Mouse (Mus musculus): ENCODE data around the gene Iqcf5. TPM values are rescaled to one million over a fixed set of nuclear protein-coding genes. Genes with fewer than 3 reads are reported as not detected.
"Not testable (repeated sequence)": the region's sequence is repeated elsewhere in the genome, so short reads cannot be mapped to it uniquely, and the experiment has no call there.

The Iqcf5 gene
- polyA plus RNA-seq, 1 experiment from 2014 or later: not detected

DNA sequence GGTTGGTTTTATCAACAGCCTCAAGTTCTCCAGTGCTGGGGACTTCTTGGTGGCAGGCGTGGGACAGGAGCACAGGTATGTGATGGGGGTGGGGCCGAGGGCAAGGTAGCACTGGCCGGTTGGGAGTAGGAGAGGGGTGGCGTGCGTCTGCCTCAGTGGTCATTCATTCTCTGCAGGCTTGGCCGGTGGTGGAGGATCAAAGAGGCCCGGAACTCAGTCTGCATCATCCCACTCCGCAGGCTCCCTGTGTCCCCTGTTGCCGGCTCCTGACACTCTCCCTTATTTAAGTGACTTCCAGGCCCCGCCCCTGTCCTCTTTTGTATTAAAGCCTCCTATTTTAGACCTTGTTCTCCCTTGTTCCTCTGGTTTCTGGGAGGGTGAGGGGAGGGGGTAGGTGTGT lies 29.3 kb upstream of the Iqcf5 start:
- H3K36me3 ChIP-seq (ENCODE audit: control insufficient read depth, insufficient read depth, low read length): 0 out of 2 replicates have a peak, but pooled peaks cover 2% of the 10 kb centered on the region
- no peak overlapping the region for H3K4me2 ChIP-seq (replicated peaks; ENCODE audit: low read depth, low read length)
- DNase-seq (ENCODE audit: low spot score) (no peak), ATAC-seq (ENCODE audit: low FRiP score) (no peak)
- H3K9ac ChIP-seq (ENCODE audit: low read depth, low read length): no peak overlapping the region
- H3K27me3 ChIP-seq (ENCODE audit: control insufficient read depth, insufficient read depth, low read length): no peaks in the 10 kb centered on the region
- H3K9me3 ChIP-seq (ENCODE audit: control insufficient read depth, low read length): no peaks in the 10 kb centered on the region
- WGBS: 87% methylated on average over 10 of the region's 10 CpGs
- no peaks in the 10 kb centered on the region for H3K4me1 ChIP-seq (replicated peaks; ENCODE audit: control insufficient read depth, insufficient read depth, low read length)
- H3K27ac ChIP-seq (ENCODE audit: low read depth, low read length): no peak overlapping the region
- H3K4me3 ChIP-seq (ENCODE audit: low read depth, low read length): no peak overlapping the region

DNA sequence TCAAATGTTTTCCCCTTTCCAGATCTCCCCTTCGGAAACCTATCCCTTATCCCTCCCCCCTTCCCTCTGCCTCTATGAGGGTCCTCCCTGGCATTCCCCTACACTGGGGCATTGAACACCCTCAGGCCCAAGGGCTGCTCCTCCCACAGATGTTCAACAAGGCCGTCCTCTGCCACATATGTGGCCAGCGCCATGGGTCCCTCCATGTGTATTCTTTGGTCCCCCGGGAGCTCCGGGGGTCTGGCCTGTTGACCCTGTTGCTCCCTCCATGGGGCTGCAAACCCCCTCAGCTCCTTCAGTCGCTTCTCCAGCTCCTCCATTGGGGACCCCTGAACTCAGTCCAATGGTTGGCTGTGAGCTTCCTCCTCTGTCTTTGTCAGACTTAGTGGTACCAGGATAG lies 26.8 kb upstream of the Iqcf5 start:
- not testable (repeated sequence) for DNase-seq (ENCODE audit: low spot score); H3K4me2 ChIP-seq (replicated peaks; ENCODE audit: low read depth, low read length); H3K4me1 ChIP-seq (replicated peaks; ENCODE audit: control insufficient read depth, insufficient read depth, low read length); H3K9me3 ChIP-seq (ENCODE audit: control insufficient read depth, low read length); H3K27me3 ChIP-seq (ENCODE audit: control insufficient read depth, insufficient read depth, low read length); H3K9ac ChIP-seq (ENCODE audit: low read depth, low read length); H3K27ac ChIP-seq (ENCODE audit: low read depth, low read length); H3K4me3 ChIP-seq (ENCODE audit: low read depth, low read length); ATAC-seq (ENCODE audit: low FRiP score); H3K36me3 ChIP-seq (ENCODE audit: control insufficient read depth, insufficient read depth, low read length)
- 89% methylated on average over 6 of the region's 6 CpGs for WGBS

DNA sequence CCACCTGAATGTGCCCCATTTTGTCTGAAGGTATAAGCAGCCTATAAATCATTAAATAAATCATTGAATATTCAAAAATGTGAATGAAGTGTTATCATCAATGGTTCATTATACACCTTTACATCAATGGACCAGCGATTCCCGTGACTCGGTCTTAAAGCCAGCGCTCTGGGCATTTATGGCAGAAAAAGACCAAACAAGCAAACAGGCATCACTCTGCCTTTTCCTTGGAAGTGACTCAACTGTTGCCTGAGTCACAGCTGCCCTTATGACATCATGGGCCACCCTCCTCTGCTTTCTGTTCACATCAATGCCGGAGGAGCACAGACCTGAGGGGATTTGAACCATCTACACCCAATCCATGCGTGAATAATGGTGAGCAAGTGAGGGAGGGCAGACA lies 14.7 kb upstream of the Iqcf5 start, which contains the start of gene Iqcf1:
Iqcf1 (plus strand) TSS at position 301 of the 400 bp plus-strand sequence.
- no peak within 1 kb of the TSS for H3K9ac ChIP-seq (ENCODE audit: low read depth, low read length)
- H3K4me3 ChIP-seq (ENCODE audit: low read depth, low read length): no peak within 1 kb of the TSS
- no peaks in the 10 kb centered on the region for H3K4me1 ChIP-seq (replicated peaks; ENCODE audit: control insufficient read depth, insufficient read depth, low read length)
- DNase-seq (ENCODE audit: low spot score) (no peak), ATAC-seq (ENCODE audit: low FRiP score) (no peak)
- no peaks in the 10 kb centered on the region for H3K27me3 ChIP-seq (ENCODE audit: control insufficient read depth, insufficient read depth, low read length)
- no peaks in the 10 kb centered on the region for H3K9me3 ChIP-seq (ENCODE audit: control insufficient read depth, low read length)
- no peak within 1 kb of the TSS for H3K27ac ChIP-seq (ENCODE audit: low read depth, low read length)
- no peaks in the 10 kb centered on the region for H3K36me3 ChIP-seq (ENCODE audit: control insufficient read depth, insufficient read depth, low read length)
- H3K4me2 ChIP-seq (replicated peaks; ENCODE audit: low read depth, low read length): no peak within 1 kb of the TSS
- 93% methylated on average over 6 of the region's 6 CpGs for WGBS

DNA sequence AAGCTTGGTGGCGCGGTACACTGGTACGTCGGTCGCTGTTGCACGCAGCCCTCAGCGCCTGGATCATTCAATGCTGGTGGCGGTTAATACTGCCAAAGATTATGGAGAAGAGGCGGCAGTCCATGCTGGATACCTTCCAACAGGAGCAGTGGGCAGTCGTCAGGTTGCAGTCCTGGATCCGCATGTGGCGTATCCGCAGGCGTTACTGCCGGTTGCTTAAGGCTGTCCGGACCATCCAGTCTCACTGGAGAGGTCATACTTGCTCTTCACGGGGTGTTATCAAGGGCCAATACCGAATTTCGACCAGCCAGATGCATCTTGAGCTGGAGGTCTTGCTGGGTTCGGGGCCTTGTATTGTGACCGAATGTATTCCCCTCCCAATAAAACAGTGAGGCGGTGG lies 12.5 kb upstream of the Iqcf5 start:
- Histone ChIP-seq H3K4me3 (ENCODE audit: low read depth, low read length) (no peak overlapping the region), H3K9ac (ENCODE audit: low read depth, low read length) (no peak overlapping the region), H3K27ac (ENCODE audit: low read depth, low read length) (no peak overlapping the region), H3K4me1 (replicated peaks; ENCODE audit: control insufficient read depth, insufficient read depth, low read length) (no peaks in the 10 kb centered on the region), H3K36me3 (ENCODE audit: control insufficient read depth, insufficient read depth, low read length) (no peaks in the 10 kb centered on the region), H3K4me2 (replicated peaks; ENCODE audit: low read depth, low read length) (no peak overlapping the region), H3K9me3 (ENCODE audit: control insufficient read depth, low read length) (no peaks in the 10 kb centered on the region), H3K27me3 (ENCODE audit: control insufficient read depth, insufficient read depth, low read length) (no peaks in the 10 kb centered on the region)
- 85% methylated on average over 22 of the region's 22 CpGs for WGBS
- no peak for ATAC-seq (ENCODE audit: low FRiP score)
- no peak for DNase-seq (ENCODE audit: low spot score)

DNA sequence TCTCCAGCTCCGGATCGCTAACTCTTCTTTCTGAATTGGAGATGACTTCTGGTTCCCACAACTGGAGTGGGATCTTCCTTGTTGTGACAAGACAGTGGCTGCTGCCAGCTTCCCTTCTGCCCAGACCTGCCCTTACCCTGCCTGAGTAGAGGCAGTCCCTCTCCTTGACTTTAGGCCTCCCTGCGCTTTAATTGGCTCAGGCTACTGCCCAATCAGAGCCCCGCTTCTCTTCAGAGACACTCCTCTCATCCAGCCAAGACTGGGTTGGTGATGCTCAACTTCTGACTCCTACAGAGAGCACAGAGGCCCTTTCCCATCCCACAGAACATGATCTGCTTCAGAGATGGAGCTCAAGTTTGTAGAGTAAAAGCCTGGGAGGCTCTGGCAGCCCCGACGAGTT lies 10.1 kb upstream of the Iqcf5 start:
- ATAC-seq (ENCODE audit: low FRiP score) (no peak), DNase-seq (ENCODE audit: low spot score) (no peak)
- Histone ChIP-seq H3K27ac (ENCODE audit: low read depth, low read length) (no peak overlapping the region), H3K4me3 (ENCODE audit: low read depth, low read length) (no peak overlapping the region), H3K36me3 (ENCODE audit: control insufficient read depth, insufficient read depth, low read length) (no peaks in the 10 kb centered on the region), H3K9me3 (ENCODE audit: control insufficient read depth, low read length) (no peaks in the 10 kb centered on the region), H3K4me2 (replicated peaks; ENCODE audit: low read depth, low read length) (no peak overlapping the region), H3K4me1 (replicated peaks; ENCODE audit: control insufficient read depth, insufficient read depth, low read length) (no peaks in the 10 kb centered on the region), H3K27me3 (ENCODE audit: control insufficient read depth, insufficient read depth, low read length) (no peaks in the 10 kb centered on the region), H3K9ac (ENCODE audit: low read depth, low read length) (no peak overlapping the region)
- 82% methylated on average over 6 of the region's 6 CpGs for WGBS

DNA sequence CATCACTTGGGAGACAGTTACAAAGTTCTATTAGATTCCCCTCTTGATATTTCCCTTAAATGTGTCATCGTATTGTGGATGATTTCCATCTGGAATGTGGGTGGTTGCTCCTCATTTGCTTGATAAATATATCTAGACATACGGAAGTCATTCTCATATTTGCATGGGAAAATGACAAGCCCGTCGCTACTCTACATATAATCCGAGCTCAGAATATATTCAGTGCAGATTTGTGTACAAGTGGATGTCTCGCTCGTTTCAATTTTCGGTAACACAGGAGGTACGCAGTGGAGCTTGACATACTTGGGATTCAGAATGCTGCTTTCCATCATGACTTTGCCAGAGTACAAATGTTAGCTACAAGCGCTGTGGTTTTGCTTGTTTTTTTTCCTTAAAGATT lies 5.0 kb upstream of the Iqcf5 start:
- no peaks in the 10 kb centered on the region for H3K9me3 ChIP-seq (ENCODE audit: control insufficient read depth, low read length)
- no peaks in the 10 kb centered on the region for H3K4me1 ChIP-seq (replicated peaks; ENCODE audit: control insufficient read depth, insufficient read depth, low read length)
- WGBS: 96% methylated on average over 10 of the region's 10 CpGs
- no peaks in the 10 kb centered on the region for H3K27me3 ChIP-seq (ENCODE audit: control insufficient read depth, insufficient read depth, low read length)
- H3K9ac ChIP-seq (ENCODE audit: low read depth, low read length): no peak overlapping the region
- no peak for DNase-seq (ENCODE audit: low spot score)
- no peak for ATAC-seq (ENCODE audit: low FRiP score)
- no peak overlapping the region for H3K27ac ChIP-seq (ENCODE audit: low read depth, low read length)
- no peak overlapping the region for H3K4me3 ChIP-seq (ENCODE audit: low read depth, low read length)
- no peaks in the 10 kb centered on the region for H3K36me3 ChIP-seq (ENCODE audit: control insufficient read depth, insufficient read depth, low read length)
- no peak overlapping the region for H3K4me2 ChIP-seq (replicated peaks; ENCODE audit: low read depth, low read length)

DNA sequence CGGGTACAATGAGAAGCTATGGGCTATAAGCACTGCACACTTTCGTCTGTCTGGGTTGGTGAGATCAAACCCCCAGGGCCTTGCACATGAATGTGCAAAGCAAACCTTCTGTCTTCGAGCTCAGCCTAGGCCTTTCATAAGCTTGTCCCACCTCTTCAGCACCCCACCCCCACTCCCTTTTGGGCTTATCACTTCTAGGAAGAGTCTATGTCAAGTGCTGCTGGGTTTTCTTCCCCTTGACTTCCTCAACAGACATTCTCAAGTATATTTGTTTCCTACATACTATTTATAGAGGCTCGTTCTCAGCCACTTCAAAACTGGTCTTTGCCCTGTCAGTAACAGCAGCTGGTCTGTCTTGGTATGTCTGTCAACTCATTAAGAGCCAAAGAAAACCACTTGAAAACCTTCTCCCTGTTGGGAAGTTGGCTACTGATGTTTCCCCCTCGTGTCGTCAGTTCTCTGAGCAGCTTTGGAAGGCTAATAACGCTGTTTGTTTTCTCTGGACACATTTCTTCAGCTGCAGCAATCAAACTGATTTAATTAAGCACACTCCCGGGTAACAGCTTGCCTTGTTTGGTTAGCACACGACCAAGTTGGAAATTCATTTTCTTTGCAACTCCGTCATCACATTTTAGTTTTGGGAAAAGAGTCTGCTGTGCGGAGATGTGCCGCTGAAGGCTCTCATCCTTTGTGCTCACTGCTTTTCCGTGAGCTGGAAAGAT lies 1.5 kb upstream of the Iqcf5 start:
- no peak overlapping the region for H3K9ac ChIP-seq (ENCODE audit: low read depth, low read length)
- 75% methylated on average over 13 of the region's 13 CpGs for WGBS
- H3K36me3 ChIP-seq (ENCODE audit: control insufficient read depth, insufficient read depth, low read length): no peaks in the 10 kb centered on the region
- ATAC-seq (ENCODE audit: low FRiP score): no peak
- no peak overlapping the region for H3K27ac ChIP-seq (ENCODE audit: low read depth, low read length)
- no peaks in the 10 kb centered on the region for H3K4me1 ChIP-seq (replicated peaks; ENCODE audit: control insufficient read depth, insufficient read depth, low read length)
- H3K4me2 ChIP-seq (replicated peaks; ENCODE audit: low read depth, low read length): no peak overlapping the region
- H3K27me3 ChIP-seq (ENCODE audit: control insufficient read depth, insufficient read depth, low read length): no peaks in the 10 kb centered on the region
- H3K4me3 ChIP-seq (ENCODE audit: low read depth, low read length): no peak overlapping the region
- no peaks in the 10 kb centered on the region for H3K9me3 ChIP-seq (ENCODE audit: control insufficient read depth, low read length)
- no peak for DNase-seq (ENCODE audit: low spot score)

DNA sequence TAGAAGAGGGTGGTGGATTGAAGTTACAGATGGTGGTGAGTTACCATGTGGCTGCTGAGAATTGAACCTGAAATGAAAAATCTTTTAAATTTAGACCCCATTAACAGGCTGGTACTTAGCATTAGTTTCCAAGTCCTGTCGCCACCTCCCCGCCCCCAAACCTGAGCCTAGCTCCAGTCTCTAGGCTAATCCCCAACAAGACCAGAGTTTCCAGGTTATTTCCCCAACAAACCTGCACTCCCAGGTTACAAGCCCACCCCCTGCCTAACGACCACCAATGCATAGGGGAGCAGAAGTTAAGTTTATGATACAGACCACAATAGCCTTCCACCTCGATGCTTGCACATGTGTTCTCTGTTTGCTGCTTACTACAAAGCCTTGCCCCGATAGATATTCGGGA lies 807 bp upstream of the Iqcf5 start:
- WGBS: 79% methylated on average over 6 of the region's 6 CpGs
- Histone ChIP-seq H3K36me3 (ENCODE audit: control insufficient read depth, insufficient read depth, low read length) (no peaks in the 10 kb centered on the region), H3K4me1 (replicated peaks; ENCODE audit: control insufficient read depth, insufficient read depth, low read length) (no peaks in the 10 kb centered on the region), H3K27me3 (ENCODE audit: control insufficient read depth, insufficient read depth, low read length) (no peaks in the 10 kb centered on the region), H3K4me2 (replicated peaks; ENCODE audit: low read depth, low read length) (no peak overlapping the region), H3K9ac (ENCODE audit: low read depth, low read length) (no peak overlapping the region), H3K4me3 (ENCODE audit: low read depth, low read length) (no peak overlapping the region), H3K27ac (ENCODE audit: low read depth, low read length) (no peak overlapping the region), H3K9me3 (ENCODE audit: control insufficient read depth, low read length) (no peaks in the 10 kb centered on the region)
- DNase-seq (ENCODE audit: low spot score) (no peak), ATAC-seq (ENCODE audit: low FRiP score) (no peak)

DNA sequence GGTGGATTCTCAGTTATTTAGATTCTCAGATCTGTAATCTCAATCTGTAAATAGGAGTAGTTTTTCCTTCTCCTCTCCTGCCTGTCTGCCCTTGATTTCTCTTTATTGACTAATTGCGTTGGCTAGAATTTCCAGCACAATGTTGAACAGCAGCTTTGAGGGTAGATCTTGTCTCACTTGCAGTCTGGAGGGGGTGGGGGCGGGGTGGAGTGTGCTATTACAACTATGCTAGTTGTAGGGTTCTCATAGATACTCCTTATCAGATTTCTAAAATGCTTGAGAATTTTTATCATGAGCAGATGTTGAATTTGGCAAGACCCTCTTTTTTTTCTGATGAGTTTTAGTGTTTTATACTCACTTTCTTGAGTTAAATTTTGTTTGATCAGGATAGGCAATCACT lies 5.1 kb downstream of the Iqcf5 start:
- no peaks in the 10 kb centered on the region for H3K4me1 ChIP-seq (replicated peaks; ENCODE audit: control insufficient read depth, insufficient read depth, low read length)
- WGBS: 85% methylated on average over 2 of the region's 2 CpGs
- H3K27me3 ChIP-seq (ENCODE audit: control insufficient read depth, insufficient read depth, low read length): no peaks in the 10 kb centered on the region
- ATAC-seq (ENCODE audit: low FRiP score): no peak
- no peak overlapping the region for H3K9ac ChIP-seq (ENCODE audit: low read depth, low read length)
- H3K36me3 ChIP-seq (ENCODE audit: control insufficient read depth, insufficient read depth, low read length): no peaks in the 10 kb centered on the region
- H3K9me3 ChIP-seq (ENCODE audit: control insufficient read depth, low read length): no peaks in the 10 kb centered on the region
- no peak overlapping the region for H3K4me3 ChIP-seq (ENCODE audit: low read depth, low read length)
- no peak overlapping the region for H3K27ac ChIP-seq (ENCODE audit: low read depth, low read length)
- DNase-seq (ENCODE audit: low spot score): no peak
- no peak overlapping the region for H3K4me2 ChIP-seq (replicated peaks; ENCODE audit: low read depth, low read length)
